Mouse (Mus musculus): Measurements from ENCODE around the gene Lasp1.

- TF ChIP-seq CTCF (IDR thresholded peaks at IDR 0.05; ENCODE audit: low read depth, low read length) (no peak), POLR2A (IDR thresholded peaks at IDR 0.05; ENCODE audit: borderline replicate concordance, low read depth, low read length) (no peak)
These were observed 34.6 kb downstream of the Lasp1 start for GRCm38 (mm10) chr11:97833352-97833751.

Data from bone marrow macrophage, adult 2 months (primary cell).